Mouse (Mus musculus) neutrophil, adult 5-6 weeks (primary cell): ENCODE results near the gene Rbm39. TPM values are rescaled to one million over a fixed set of nuclear protein-coding genes. Genes with fewer than 3 reads are reported as not detected.

Source experiments
- ATAC-seq: fragments of 151-379, 151-347 bp; 2 replicates; pipeline ENCODE4 v1.8.0; 2017; ENCODE audit warnings: mild to moderate bottlenecking, moderate TSS enrichment; ENCODE audit not compliant: insufficient number of reproducible peaks, poor library complexity, low FRiP score, severe bottlenecking; ENCODE audit errors: extremely low read depth
- total RNA-seq: library from RNA; stranded (forward); fragments of 200-1000 nt; gene quantifications from 2 replicates; pipeline ENCODE4 v1.2.3, GENCODE M21; 2017

Gene Rbm39
- total RNA-seq, result 1,446 and 1,484 TPM in 2 replicates

GRCm38 (mm10) chr2:156180094-156180821 lies at the start of gene Rbm39:
Rbm39 (minus strand) TSS chr2:156180238.
- peak; percentile 90 for ATAC-seq

GRCm38 (mm10) chr2:156229171-156229570 lies 49.1 kb upstream of the Rbm39 start:
- no peak for ATAC-seq

GRCm38 (mm10) chr2:156227689-156228088 lies 47.7 kb upstream of the Rbm39 start:
- ATAC-seq, result no peak

GRCm38 (mm10) chr2:156224043-156224442 lies 44.0 kb upstream of the Rbm39 start:
- no peak for ATAC-seq

GRCm38 (mm10) chr2:156222100-156222499 lies 42.1 kb upstream of the Rbm39 start:
- ATAC-seq, result no peak

- no peak for ATAC-seq
These were observed 37.7 kb upstream of the Rbm39 start for GRCm38 (mm10) chr2:156217786-156218185.

GRCm38 (mm10) chr2:156203917-156204316 lies 23.9 kb upstream of the Rbm39 start:
- no peak for ATAC-seq

GRCm38 (mm10) chr2:156202848-156203437 lies 22.9 kb upstream of the Rbm39 start:
- no peak for ATAC-seq

GRCm38 (mm10) chr2:156201486-156201885 lies 21.4 kb upstream of the Rbm39 start:
- no peak for ATAC-seq

GRCm38 (mm10) chr2:156199944-156200343 lies 19.9 kb upstream of the Rbm39 start:
- ATAC-seq, result no peak

- ATAC-seq, result no peak
These were observed 17.3 kb upstream of the Rbm39 start for GRCm38 (mm10) chr2:156197129-156197911.

- peak; percentile 92 for ATAC-seq
These were observed 16.5 kb upstream of the Rbm39 start, which contains the start of gene Phf20 for GRCm38 (mm10) chr2:156196302-156197128. Phf20 (plus strand) TSS chr2:156196466.

GRCm38 (mm10) chr2:156194571-156194970 lies 14.5 kb upstream of the Rbm39 start:
- no peak for ATAC-seq

- ATAC-seq, result no peak
These were observed 13.2 kb upstream of the Rbm39 start for GRCm38 (mm10) chr2:156193066-156193862.

- ATAC-seq, result no peak
These were observed 12.0 kb upstream of the Rbm39 start for GRCm38 (mm10) chr2:156192068-156192467.

- no peak for ATAC-seq
These were observed 11.5 kb upstream of the Rbm39 start for GRCm38 (mm10) chr2:156191540-156191939.

- peak; percentile 80 for ATAC-seq
These were observed 10.2 kb upstream of the Rbm39 start for GRCm38 (mm10) chr2:156190004-156190896.
